In genomic region chr1:12009551-12009846, GRCm38 (mm10) we compare ENCODE assay signal across 20 mouse cellular contexts.
DNase-seq lines count a peak whose midpoint lies in the region; ATAC-seq and TF ChIP-seq lines count a peak whose summit lies in the region.
"Had no signal": no experiment of that assay in that cellular context is flagged by ENCODE, and none has a peak within 500 bp of the region (broad histone marks: within the 10 kb centered on the region; RNA-seq: fewer than 3 reads in every experiment).

No protein-coding gene starts in this region.

- H3K9me3 ChIP-seq in kidney, embryonic 14.5 days (ENCODE audit: control insufficient read depth, low read length): no peaks in the 10 kb centered on the region
- no peaks in the 10 kb centered on the region for H3K9me3 ChIP-seq in lung, embryonic 14.5 days (ENCODE audit: low read depth, low read length)
- H3K9me3 ChIP-seq in intestine, embryonic 15.5 days: no peaks in the 10 kb centered on the region
- no peaks in the 10 kb centered on the region for H3K9me3 ChIP-seq in stomach, embryonic 16.5 days (replicated peaks; ENCODE audit: control insufficient read depth, low read length)
- H3K9me3 ChIP-seq: embryonic facial prominence, embryonic 12.5 days; forebrain, embryonic 12.5 days had no signal

- no peak overlapping the region for H3K4me2 ChIP-seq in kidney, embryonic 14.5 days (replicated peaks; ENCODE audit: low read depth, low read length)
- no peak overlapping the region for H3K4me2 ChIP-seq in lung, embryonic 14.5 days
- H3K4me2 ChIP-seq in intestine, embryonic 15.5 days (replicated peaks): no peak overlapping the region
- no peak overlapping the region for H3K4me2 ChIP-seq in stomach, embryonic 16.5 days (ENCODE audit: low read depth, low read length)
- H3K4me2 ChIP-seq: embryonic facial prominence, embryonic 12.5 days; forebrain, embryonic 12.5 days; heart, embryonic 11.5 days had no signal

- no peaks in the 10 kb centered on the region for H3K36me3 ChIP-seq in kidney, embryonic 14.5 days (ENCODE audit: control insufficient read depth, insufficient read depth, low read length)
- H3K36me3 ChIP-seq in lung, embryonic 14.5 days (ENCODE audit: insufficient read depth): no peaks in the 10 kb centered on the region
- no peaks in the 10 kb centered on the region for H3K36me3 ChIP-seq in intestine, embryonic 15.5 days
- no peaks in the 10 kb centered on the region for H3K36me3 ChIP-seq in stomach, embryonic 16.5 days (ENCODE audit: control insufficient read depth, insufficient read depth, low read length)
- H3K36me3 ChIP-seq: embryonic facial prominence, embryonic 12.5 days; forebrain, embryonic 12.5 days had no signal

- no peak overlapping the region for H3K4me3 ChIP-seq in kidney, embryonic 14.5 days (ENCODE audit: low read length)
- no peak overlapping the region for H3K4me3 ChIP-seq in lung, embryonic 14.5 days (ENCODE audit: low read depth, low read length)
- no peak overlapping the region for H3K4me3 ChIP-seq in intestine, embryonic 15.5 days (replicated peaks)
- no peak overlapping the region for H3K4me3 ChIP-seq in stomach, embryonic 16.5 days (replicated peaks; ENCODE audit: low read length)
- H3K4me3 ChIP-seq: embryonic facial prominence, embryonic 12.5 days; forebrain, embryonic 12.5 days; heart, adult 2 months had no signal

- peak; percentile 50; the same call in 1 of the 2 replicates for ATAC-seq in kidney, embryonic 14.5 days (ENCODE audit: low FRiP score, low TSS enrichment)
- peak; percentile 38; the same call in 1 of the 2 replicates for ATAC-seq in lung, embryonic 14.5 days (ENCODE audit: insufficient read depth)
- peak; percentile 49; the same call in 1 of the 2 replicates for ATAC-seq in intestine, embryonic 15.5 days
- peak; percentile 72 for ATAC-seq in stomach, embryonic 16.5 days (ENCODE audit: insufficient read depth, low FRiP score)
- ATAC-seq: activated CD4-positive, CD25-positive, alpha-beta regulatory T cell, adult 4 months; forebrain, embryonic 16.5 days; Patski had no signal

- DNase-seq in kidney, postnatal 25 days: no peak
- no peak for DNase-seq in lung, embryonic 14.5 days
- DNase-seq in lung, postnatal 4 days: no peak
- DNase-seq in frontal cortex, adult 2 months (ENCODE audit: extremely low spot score in 1 of 2, low spot score in 1 of 2): no peak
- DNase-seq: adrenal gland, postnatal 14 days; cerebellum, adult 11-12 months; cerebellum, adult 9-10 months; cerebellum, postnatal 25 days; gastrocnemius, postnatal 14 days; heart, adult 2 months had no signal

- H3K9ac ChIP-seq in kidney, embryonic 14.5 days (ENCODE audit: low read depth, low read length): no peak overlapping the region
- H3K9ac ChIP-seq in lung, embryonic 14.5 days: no peak overlapping the region
- H3K9ac ChIP-seq in intestine, embryonic 15.5 days: no peak overlapping the region
- H3K9ac ChIP-seq in stomach, embryonic 16.5 days (ENCODE audit: low read length): no peak overlapping the region
- H3K9ac ChIP-seq: embryonic facial prominence, embryonic 12.5 days; forebrain, embryonic 12.5 days had no signal

- H3K4me1 ChIP-seq in kidney, embryonic 14.5 days (ENCODE audit: control insufficient read depth, insufficient read depth, low read length): no peaks in the 10 kb centered on the region
- no peaks in the 10 kb centered on the region for H3K4me1 ChIP-seq in lung, embryonic 14.5 days (ENCODE audit: insufficient read depth)
- H3K4me1 ChIP-seq in intestine, embryonic 15.5 days (replicated peaks): no peaks in the 10 kb centered on the region
- no peaks in the 10 kb centered on the region for H3K4me1 ChIP-seq in stomach, embryonic 16.5 days (ENCODE audit: control insufficient read depth, insufficient read depth, low read length)
- H3K4me1 ChIP-seq: embryonic facial prominence, embryonic 12.5 days; forebrain, embryonic 12.5 days had no signal

- H3K27ac ChIP-seq in kidney, embryonic 14.5 days (ENCODE audit: low read depth, low read length): no peak overlapping the region
- peak overlapping the region; percentile 58; the same call in 1 of the 2 replicates for H3K27ac ChIP-seq in lung, embryonic 14.5 days (ENCODE audit: low read depth)
- H3K27ac ChIP-seq in intestine, embryonic 15.5 days: peak overlapping the region; percentile 32
- H3K27ac ChIP-seq in stomach, embryonic 16.5 days (ENCODE audit: low read length): peak overlapping the region; percentile 71
- H3K27ac ChIP-seq: embryonic facial prominence, embryonic 12.5 days; forebrain, embryonic 12.5 days; heart, adult 2 months had no signal

- no peaks in the 10 kb centered on the region for H3K27me3 ChIP-seq in kidney, embryonic 14.5 days (ENCODE audit: control insufficient read depth, insufficient read depth, low read length)
- H3K27me3 ChIP-seq in lung, embryonic 14.5 days (ENCODE audit: insufficient read depth, low read length): no peaks in the 10 kb centered on the region
- H3K27me3 ChIP-seq in intestine, embryonic 15.5 days (replicated peaks): no peaks in the 10 kb centered on the region
- H3K27me3 ChIP-seq in stomach, embryonic 16.5 days (ENCODE audit: control insufficient read depth, insufficient read depth, low read length): no peaks in the 10 kb centered on the region
- H3K27me3 ChIP-seq: CH12.LX; embryonic facial prominence, embryonic 12.5 days; forebrain, embryonic 12.5 days; Patski had no signal

- no peak for TF ChIP-seq CTCF in lung, embryonic 14.5 days (IDR thresholded peaks at IDR 0.05; ENCODE audit: low read depth)
